Mouse (Mus musculus): Measurements from ENCODE around the gene Isyna1. TPM values are rescaled to one million over a fixed set of nuclear protein-coding genes. Genes with fewer than 3 reads are reported as not detected.

The Isyna1 gene
- total and polyA plus RNA-seq, 2 experiments from 2014 or later, result 140 to 176 TPM

GRCm38 (mm10) chr8:70607898-70608748 is 13.9 kb downstream of the Isyna1 start:
- H3K4me1 ChIP-seq (ENCODE audit: insufficient read depth, low read length), result peaks cover 26% of the 10 kb centered on the region
- H3K9ac ChIP-seq (replicated peaks; ENCODE audit: low read length, poor library complexity, severe bottlenecking), result peak overlapping the region; percentile 80
- no peak for TF ChIP-seq CTCF (IDR thresholded peaks at IDR 0.05)
- no peaks in the 10 kb centered on the region for H3K36me3 ChIP-seq (ENCODE audit: insufficient read depth, low read length)
- no peaks in the 10 kb centered on the region for H3K27me3 ChIP-seq (ENCODE audit: insufficient read depth, low read length)
- 1% methylated on average over 61 of the region's 84 CpGs for WGBS
- no peaks in the 10 kb centered on the region for H3K9me3 ChIP-seq (ENCODE audit: low read length)
- H3K27ac ChIP-seq (ENCODE audit: low read depth, low read length), result peak overlapping the region; percentile 63
- peak overlapping the region; percentile 69 for H3K4me3 ChIP-seq (ENCODE audit: low read depth, low read length)
- DNase-seq (ENCODE audit: low spot score) (peak; percentile 73), ATAC-seq (ENCODE audit: low FRiP score) (peak; percentile 74)
- peak overlapping the region; percentile 59 for H3K4me2 ChIP-seq (ENCODE audit: low read depth, low read length, poor library complexity, severe bottlenecking)

GRCm38 (mm10) chr8:70608749-70609367 is 14.7 kb downstream of the Isyna1 start, which contains the start of gene Ssbp4:
Ssbp4 (minus strand) TSS chr8:70608872.
- Histone ChIP-seq H3K9me3 (ENCODE audit: low read length) (no peaks in the 10 kb centered on the region), H3K36me3 (ENCODE audit: insufficient read depth, low read length) (no peaks in the 10 kb centered on the region), H3K27ac (ENCODE audit: low read depth, low read length) (peak within 1 kb of the TSS; percentile 68), H3K9ac (replicated peaks; ENCODE audit: low read length, poor library complexity, severe bottlenecking) (peak within 1 kb of the TSS; percentile 80), H3K4me3 (ENCODE audit: low read depth, low read length) (peak within 1 kb of the TSS; percentile 69), H3K4me2 (ENCODE audit: low read depth, low read length, poor library complexity, severe bottlenecking) (peak within 1 kb of the TSS; percentile 59), H3K27me3 (ENCODE audit: insufficient read depth, low read length) (no peaks in the 10 kb centered on the region), H3K4me1 (ENCODE audit: insufficient read depth, low read length) (peaks cover 26% of the 10 kb centered on the region)
- no peak for DNase-seq (ENCODE audit: low spot score)
- 4% methylated on average over 26 of the region's 26 CpGs for WGBS
- TF ChIP-seq CTCF (IDR thresholded peaks at IDR 0.05), result no peak
- ATAC-seq (ENCODE audit: low FRiP score), result peak; percentile 8

- Histone ChIP-seq H3K27ac (ENCODE audit: low read depth, low read length) (peak overlapping the region; percentile 68), H3K4me2 (ENCODE audit: low read depth, low read length, poor library complexity, severe bottlenecking) (peak overlapping the region; percentile 59), H3K36me3 (ENCODE audit: insufficient read depth, low read length) (no peaks in the 10 kb centered on the region), H3K9me3 (ENCODE audit: low read length) (no peaks in the 10 kb centered on the region), H3K27me3 (ENCODE audit: insufficient read depth, low read length) (no peaks in the 10 kb centered on the region), H3K4me1 (ENCODE audit: insufficient read depth, low read length) (peaks cover 26% of the 10 kb centered on the region), H3K4me3 (ENCODE audit: low read depth, low read length) (peak overlapping the region; percentile 69), H3K9ac (replicated peaks; ENCODE audit: low read length, poor library complexity, severe bottlenecking) (peak overlapping the region; percentile 57)
- ATAC-seq (ENCODE audit: low FRiP score), result peak; percentile 57
- TF ChIP-seq CTCF (IDR thresholded peaks at IDR 0.05), result no peak; the same call in 1 of the 2 replicates
- DNase-seq (ENCODE audit: low spot score), result peak; percentile 74
- 0% methylated on average over 34 of the region's 39 CpGs for WGBS
These were observed 15.2 kb downstream of the Isyna1 start for GRCm38 (mm10) chr8:70609368-70609848.

DNA sequence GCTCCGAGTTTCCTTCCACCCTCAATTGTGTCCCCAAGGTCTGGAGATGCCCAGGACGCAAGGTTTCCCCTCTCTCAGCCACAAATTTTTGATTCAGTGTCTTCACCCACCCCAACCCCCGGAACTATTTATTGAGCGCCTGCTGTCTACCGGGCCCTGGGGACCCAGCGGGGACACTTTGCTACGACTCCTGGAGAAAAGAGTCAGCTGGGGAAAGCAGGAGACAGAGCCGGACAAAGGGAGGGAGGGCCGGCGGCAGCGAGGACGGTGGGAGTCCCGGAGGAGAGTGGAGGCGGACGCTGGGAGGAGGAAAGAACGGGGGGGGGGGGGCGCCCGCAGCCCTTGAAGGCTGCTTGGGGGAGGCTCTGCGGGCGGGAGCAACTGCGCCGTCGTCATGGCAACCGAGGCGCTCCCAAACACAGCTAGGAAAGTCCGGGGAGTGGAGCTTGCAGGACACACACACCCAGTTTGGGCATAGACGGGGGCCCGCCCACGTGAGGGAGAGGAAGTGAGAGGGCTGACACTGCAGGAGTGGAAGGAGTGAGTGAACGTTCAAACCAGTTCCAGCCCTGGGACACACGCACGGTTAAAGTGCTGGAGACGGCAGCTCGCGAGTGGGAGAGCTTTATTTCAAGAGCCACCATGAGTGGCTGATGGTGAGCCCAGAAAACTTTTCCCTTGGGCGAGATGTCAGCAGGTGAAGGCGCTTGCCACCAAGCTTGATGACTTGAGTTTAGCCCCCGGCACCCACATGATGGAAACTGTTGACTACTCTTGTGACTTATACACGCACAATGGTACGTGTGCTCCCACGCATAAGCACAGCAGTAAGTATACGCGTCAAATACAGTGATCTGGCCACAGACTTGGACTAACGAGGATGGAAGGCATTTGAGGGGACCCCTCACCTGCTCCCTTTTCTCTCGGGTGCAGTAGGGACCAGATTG is 15.9 kb downstream of the Isyna1 start:
- peak; percentile 81 for DNase-seq (ENCODE audit: low spot score)
- peaks cover 23% of the 10 kb centered on the region for H3K4me1 ChIP-seq (ENCODE audit: insufficient read depth, low read length)

More for the DNA sequence above, 15.9 kb downstream of the Isyna1 start:
- Histone ChIP-seq H3K4me2 (ENCODE audit: low read depth, low read length, poor library complexity, severe bottlenecking) (peak overlapping the region; percentile 59), H3K27ac (ENCODE audit: low read depth, low read length) (peak overlapping the region; percentile 68), H3K4me3 (ENCODE audit: low read depth, low read length) (peak overlapping the region; percentile 69), H3K27me3 (ENCODE audit: insufficient read depth, low read length) (no peaks in the 10 kb centered on the region), H3K9ac (replicated peaks; ENCODE audit: low read length, poor library complexity, severe bottlenecking) (peak overlapping the region; percentile 57), H3K9me3 (ENCODE audit: low read length) (no peaks in the 10 kb centered on the region), H3K36me3 (ENCODE audit: insufficient read depth, low read length) (no peaks in the 10 kb centered on the region)
- ATAC-seq (ENCODE audit: low FRiP score), result peak; percentile 10
- TF ChIP-seq CTCF (IDR thresholded peaks at IDR 0.05), result no peak
- WGBS, result under 1% methylated on average over 43 of the region's 45 CpGs
